Mouse (Mus musculus) megakaryocyte progenitor cell, adult 5-6 weeks (primary cell): ENCODE data around the gene Arhgap31. TPM values are rescaled to one million over a fixed set of nuclear protein-coding genes. Genes with fewer than 3 reads are reported as not detected.
"Not testable (repeated sequence)": the region's sequence is repeated elsewhere in the genome, so short reads cannot be mapped to it uniquely, and the experiment has no call there.

Experiments used
- ATAC-seq: replicated peaks from 2 replicates; pipeline ENCODE4 v1.8.0; 2016; ENCODE audit warnings: mild to moderate bottlenecking, moderate TSS enrichment, inconsistent platforms; ENCODE audit not compliant: poor library complexity
- total RNA-seq, 2 experiments: library from RNA; stranded (forward) in 1 of 2; stranded (reverse) in 1 of 2; fragments of 157-497, 149-512 nt in 1 of 2; fragments of 200-1000 nt in 1 of 2; gene quantifications; 2 replicates each; pipeline versions ENCODE4 v1.2.3 to v1.2.4; 2015 to 2017

Arhgap31 gene
- total RNA-seq, 2 experiments from 2014 or later = 7.2 to 12.8 TPM

DNA sequence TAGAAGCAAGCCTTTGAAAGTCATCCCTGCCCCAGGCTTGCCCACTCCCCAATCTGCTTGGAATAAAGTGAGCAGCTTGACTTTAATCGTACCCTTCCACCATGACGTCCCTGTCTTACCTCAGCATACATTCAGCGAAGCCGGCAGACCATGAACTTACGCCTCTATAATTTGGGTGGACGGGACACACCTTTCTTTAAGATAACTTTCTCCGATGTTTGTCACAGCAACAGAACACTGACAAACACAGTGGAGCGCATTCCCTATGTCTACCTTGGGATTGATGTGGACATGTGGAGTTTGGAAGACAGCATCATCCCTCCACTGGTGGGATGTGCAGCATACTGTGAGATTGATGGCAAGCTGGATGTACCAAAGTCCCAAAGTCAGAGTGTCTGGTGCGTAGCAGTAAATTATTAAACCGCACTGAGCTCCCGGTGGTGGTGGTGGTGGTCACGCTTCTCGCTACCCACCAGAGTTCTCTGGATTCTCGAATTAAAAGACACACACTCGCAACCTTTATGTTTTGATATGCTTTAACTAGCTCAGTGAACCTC lies 15.6 kb upstream of the Arhgap31 start:
- no peak for ATAC-seq

DNA sequence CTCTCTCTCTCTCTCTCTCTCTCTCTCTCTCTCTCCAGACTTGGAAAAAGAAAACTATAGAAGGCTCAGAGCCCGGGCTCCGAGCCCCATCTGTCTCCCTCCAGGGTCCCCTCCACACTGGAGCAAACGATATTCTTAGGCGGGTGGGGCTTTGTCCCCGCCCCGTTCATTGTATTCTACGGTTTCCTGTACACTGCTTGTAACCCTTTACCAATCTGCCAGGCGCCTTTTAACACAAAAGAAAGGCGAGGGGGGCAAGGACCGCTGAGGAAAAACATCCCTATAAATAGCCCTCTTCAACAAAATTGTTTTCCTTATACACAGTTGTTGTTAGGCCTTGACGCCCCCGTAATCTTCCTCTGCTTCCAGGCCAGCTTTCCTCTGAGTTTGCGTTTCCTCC lies 11.9 kb upstream of the Arhgap31 start:
- ATAC-seq = no peak

DNA sequence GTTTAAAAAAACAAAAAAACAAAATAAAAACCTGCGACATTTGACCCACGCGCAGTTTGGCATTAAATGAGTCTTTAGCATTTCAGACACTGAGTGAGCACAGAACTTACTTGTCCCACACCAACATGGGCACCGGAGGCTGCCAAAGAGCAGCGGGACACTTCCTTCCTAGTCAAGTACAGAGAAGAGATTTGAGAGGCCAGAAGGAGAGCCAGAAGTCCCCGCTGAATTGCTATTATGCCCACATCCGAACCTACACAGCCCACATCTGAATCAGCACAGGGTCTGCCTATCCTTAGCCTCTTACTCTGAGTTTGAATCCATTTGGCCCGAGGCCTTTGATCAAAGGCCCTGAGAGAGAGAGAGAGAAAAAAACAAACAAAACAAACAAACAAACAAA lies 11.2 kb upstream of the Arhgap31 start:
- no peak for ATAC-seq

DNA sequence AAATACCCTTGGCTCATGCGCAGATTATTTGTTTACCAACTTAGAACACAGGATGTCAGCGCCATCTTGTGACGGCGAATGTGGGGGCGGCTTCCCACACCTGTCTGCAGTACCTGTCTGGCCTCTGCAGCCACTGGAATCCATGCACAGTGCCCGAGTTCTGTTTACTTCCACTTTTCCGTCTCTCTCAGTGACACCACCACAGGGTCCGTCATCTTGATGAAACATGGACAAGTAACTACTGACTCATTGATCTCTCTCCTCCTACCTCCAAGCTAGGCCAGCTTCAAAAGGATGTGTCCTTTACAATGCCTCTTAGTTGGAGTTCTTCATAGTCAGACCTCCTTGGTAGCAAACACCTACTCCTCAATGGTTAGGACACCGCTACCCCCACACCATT lies 8.3 kb upstream of the Arhgap31 start:
- no peak for ATAC-seq

DNA sequence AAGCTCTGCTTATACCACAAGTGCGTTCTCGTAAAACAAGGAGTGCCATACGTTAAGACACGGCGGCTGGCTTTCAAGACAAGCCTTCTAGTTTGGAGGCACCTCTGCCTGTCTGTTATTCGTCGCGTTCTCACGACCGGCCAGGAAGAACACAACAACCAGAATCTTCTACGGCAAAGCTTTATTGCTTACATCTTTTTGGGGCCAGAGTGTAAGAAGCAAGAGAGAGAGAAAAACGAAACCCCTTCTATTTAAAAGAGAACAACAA lies 1.1 kb upstream of the Arhgap31 start:
- not testable (repeated sequence) for ATAC-seq

DNA sequence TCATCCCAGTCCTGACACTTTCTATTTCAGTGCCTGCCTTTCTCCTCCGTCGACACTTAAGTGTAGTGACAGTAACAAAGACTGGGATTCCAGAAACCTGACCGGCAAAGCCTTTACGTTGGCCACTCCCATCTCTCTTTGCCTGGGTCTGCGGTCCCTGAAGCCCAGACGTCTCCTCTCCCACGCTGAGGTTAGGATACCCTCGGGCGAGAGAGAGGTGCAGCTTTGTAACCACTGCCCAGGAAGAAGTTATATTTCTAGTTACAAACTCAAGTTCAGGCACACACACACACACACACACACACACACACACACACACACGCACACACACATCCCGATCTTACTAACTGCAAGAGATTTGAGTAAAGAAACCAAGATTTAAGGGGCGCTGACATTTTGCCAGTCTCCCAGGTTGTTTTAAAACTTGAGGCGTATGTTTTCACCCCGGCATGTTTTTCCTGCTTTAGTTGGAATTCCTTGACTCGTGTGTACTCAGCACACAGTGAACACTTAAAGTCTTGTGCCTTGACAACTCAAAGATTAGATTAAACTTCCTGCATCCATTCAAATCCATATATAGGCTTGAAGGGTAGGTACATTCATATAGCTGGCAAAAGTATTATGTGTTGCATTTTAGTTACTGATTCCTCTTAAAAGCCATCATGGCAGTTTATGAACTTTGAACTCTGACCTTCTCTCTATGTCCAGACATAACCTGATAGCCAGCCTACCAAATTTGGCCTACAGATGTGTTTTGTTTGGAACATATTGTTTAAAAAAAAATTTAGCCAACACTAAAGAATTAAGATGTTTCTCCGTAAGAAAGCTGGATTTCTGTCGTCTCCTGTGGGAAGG lies 557 bp upstream of the Arhgap31 start:
- peak; percentile 18 for ATAC-seq

DNA sequence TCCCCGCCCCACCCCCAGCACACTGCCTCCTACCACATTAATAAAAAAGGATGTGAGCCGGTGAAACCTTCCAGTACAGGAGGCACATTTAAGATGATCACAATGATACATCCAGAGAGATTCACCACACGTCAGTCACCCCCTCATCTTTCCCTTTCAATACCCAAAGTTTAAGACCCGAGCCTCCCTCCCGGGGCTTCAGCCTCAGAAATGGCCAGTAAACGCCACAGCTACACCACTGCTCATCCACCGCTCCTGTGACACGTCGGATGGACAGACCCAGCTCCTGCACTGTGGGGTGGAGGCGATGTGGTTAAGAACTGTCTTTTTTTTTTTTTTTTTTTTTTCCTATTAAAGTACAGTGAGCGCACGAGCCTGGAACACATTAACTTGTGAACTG lies 969 bp downstream of the Arhgap31 start:
- peak; percentile 15; the same call in 1 of the 2 replicates for ATAC-seq

DNA sequence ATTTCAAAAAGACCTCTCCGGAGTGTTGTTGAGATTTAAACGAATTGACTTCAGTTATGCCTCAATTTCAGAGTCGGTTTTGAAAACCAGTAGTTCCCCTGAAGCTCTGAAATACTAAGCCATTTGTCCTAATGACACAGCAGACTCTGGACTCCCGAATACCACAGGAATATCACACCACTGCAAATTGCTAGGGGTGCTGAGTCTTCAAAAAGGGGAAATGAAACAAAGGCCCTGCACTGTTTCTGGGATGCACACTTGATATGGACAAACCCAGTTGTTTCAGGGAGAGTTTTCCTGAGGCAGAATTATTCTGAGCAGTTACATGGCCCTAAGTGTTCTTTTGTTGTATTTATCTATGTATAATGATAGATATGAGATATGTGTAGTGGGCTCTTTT lies 1.8 kb downstream of the Arhgap31 start:
- peak; percentile 58 for ATAC-seq

DNA sequence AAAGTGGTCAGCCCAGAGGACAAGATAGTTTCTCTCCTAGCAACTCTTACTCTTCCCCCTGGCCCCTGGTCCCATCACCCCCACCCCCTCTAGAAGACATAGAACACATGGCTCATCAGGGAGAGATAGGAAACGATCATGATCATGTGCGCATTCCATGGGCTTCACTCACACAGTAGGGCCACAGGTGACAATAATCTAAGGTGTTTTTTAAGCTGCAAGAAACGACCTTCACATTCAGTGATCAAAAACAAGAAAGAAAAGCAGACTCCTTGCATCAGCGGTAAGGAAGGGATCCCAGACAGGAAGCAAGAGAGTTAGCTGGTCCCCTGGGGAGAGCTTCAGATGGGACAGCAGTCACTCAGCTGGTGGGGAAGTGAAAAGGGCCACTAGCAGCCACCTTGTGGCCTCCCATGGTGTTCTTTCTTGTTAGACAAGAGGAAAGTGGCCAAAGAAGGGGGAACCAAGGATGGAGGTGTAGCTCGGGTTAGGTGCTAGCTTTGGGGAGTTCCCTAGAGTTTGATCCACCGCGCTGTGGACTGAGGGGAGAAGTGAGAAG lies 4.0 kb downstream of the Arhgap31 start:
- ATAC-seq = peak; percentile 47

DNA sequence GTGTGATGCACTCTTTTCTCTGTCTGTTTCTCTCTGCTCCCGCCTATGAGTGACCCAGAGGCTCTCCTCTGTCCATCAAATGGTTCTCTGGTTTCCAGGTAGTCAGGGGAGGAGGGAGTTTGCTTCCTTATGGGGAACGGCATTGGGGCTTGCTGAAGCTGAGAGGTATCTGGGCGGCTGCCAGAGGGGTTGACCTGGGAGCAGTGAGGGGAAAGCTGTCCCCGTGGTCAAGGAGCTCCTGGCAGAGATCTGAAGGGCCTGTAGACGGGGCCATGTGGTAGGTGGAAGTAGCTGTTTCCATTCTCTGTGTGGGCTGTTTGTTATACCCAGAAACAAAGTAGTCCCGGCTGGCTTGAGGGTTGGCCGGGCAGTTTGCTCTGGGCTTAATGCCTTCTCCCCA lies 6.3 kb downstream of the Arhgap31 start:
- ATAC-seq = no peak

DNA sequence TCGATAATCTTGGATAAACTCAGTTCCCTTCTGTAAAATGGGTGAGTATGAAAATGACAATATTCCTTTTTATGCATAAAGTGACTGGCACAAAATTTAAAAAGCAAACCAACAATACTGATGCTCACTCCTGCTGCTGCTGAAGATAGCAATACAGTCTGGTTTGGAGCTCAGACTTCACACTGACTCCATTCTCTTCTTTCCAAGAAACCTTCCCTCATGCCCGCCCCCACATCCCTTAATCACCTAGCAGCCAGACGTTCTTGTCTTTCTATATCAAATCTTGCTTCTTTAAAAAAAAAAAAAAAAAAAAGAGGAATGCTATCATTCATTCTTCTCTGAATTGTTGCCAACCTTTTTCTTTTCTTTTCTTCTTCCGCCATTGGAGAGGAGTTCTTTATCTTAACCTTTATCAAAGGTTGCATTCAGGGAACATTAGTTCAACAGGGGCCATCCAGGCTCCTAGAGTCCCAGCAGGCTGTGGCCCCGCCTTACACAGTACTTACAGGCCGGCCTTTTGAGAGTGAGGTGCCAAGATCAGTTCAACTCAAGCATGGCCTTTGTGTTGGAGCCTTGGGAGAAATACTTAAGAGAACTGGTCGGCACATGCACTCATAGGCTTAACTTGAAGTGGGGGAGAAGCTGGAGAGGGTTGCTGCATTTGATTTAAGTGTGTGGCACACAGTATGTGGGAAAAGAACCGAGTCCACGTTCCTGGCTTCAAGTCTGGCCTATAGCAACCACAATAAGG lies 7.4 kb downstream of the Arhgap31 start:
- ATAC-seq = no peak

DNA sequence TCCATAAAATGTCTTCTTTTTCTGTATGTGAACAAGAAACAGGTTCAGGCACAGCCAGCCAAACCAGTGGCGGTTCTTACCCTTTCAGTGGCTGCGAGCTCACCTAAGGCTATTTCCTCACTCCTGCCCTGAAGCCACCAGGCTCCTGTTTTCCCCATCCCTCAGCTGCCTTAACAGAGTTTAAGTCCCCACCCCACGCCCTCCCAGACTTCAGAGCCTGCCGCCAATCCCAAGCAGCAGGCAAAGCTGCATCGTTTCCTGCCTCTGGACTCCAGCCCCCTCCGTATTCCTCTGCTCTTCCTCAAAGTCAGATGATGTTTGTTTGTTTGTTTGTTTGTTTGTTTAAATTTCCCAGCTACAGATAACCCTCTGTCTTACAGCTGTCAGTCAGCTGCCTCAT lies 9.6 kb downstream of the Arhgap31 start:
- no peak for ATAC-seq

DNA sequence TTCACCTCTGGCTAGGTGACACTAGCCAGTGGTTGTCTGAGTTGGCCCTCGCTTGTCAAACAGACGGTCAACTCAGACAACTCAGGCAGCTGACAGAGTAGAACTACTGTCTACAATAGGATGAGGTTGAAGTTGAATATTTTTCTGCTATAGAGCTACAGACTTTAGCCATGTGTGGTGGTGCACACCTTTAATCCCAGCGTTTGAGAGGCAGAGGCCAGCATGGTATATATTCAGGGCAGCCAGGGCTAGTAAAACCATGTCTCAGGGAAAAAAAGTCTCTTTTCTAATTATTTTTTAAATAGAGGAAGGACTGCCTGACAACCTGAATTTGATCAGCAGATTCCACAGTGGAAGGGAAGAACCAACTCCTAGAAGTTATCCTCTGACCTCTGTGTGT lies 10.8 kb downstream of the Arhgap31 start:
- ATAC-seq = no peak

DNA sequence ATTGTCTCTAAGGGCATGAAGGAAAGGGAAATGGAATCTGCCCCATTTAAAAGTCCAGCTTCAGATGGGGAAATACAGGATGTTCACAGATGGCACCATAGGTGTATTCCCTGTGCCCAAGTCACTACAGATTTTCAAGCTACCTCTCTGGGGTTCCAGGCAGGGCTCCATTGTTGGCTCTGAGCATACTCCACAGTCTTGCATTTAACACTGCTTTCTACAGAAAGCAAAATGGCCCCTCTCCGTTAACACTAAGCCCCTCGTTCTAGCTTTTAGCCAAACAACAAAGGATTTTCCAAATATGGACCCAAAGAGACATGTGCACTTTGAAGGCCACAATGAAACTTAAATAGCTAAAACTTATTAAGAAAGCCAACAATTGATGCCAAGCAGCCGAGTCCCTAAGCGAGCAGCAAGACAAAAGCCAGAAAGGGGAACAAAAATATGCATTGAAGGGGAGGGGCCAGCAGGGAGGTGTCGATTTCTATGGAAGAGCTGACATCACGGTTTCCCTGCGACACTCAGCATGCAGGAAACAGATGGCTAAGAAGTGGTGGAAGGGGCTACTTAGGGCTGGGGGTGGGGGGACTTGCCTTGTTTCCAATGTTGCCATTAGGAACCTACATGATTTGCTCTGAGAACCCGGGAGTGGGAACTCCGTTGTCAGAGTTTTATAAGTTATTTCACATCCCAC lies 11.4 kb downstream of the Arhgap31 start:
- peak; percentile 96 for ATAC-seq

DNA sequence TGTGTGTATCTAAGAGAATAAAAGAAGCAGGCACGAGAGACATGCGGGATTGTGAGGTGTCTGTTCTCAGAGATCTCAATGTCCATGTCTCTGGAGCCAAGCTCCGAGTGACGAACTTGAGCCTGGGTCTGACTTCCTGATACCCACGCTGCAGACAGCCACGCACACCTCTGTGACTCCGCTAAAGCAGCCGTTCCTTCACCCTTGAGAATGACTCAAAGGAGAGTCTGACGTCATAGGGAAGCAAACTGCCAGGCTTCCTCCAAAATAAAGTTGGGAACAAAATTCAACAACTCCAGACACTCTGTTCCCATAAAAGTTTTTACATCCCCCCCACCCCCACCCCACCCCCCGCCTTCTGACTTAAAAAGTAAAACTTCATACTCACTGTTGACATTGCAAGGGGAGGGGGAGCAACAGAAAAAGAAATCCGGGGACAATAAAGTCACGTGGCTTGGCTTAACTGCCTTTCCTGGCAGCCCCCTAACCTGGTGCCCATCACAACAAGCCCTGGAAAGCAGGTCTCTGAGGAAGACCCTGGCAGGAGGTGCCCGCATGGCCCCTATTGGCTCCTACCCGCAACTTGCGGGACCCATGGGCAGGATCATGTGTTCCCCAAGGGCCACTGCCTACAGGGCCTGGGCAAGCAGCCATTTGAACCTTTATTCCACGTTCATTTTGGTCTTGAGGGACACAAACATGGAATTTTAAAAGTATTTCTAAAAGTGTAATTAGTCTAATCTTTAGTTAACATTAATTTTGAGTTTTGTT lies 12.5 kb downstream of the Arhgap31 start:
- no peak for ATAC-seq

DNA sequence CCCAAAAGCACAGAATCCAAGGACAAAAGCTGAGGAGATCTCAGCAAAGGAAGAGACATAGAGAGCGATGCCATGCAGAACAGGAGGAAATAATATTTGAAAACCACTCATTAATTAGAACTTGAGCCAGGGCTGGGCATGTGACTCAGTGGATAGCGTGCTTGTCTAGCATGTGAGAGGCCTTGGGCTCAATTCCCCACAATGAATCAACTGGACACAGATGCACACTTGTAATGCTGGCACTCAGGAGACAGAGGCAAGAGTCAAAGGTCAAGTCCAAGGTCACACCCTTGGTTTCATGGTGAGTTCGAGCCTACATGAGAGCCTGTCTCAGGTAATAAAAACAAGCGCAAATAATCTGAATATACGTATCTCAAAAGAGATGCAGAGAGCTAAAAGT lies 15.5 kb downstream of the Arhgap31 start:
- ATAC-seq = no peak

DNA sequence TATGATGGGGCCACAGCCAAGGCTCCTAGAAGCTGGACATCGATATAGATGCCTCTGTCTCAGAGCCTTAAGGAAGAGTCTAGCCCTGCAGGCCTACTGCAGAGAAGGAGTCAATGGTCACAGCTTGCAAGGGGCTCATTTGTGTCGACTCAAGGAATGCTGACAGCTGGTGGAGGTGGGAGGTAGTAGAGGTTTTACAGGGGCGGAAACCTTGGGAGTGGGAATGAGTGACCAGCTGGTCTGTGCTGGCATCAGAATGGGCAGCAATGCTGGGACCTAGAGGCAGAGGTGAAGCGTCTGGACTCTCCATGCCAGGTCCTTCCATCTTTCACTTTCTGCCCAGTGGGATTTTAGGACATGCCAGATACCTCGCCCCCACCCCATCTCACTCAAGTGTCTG lies 17.5 kb downstream of the Arhgap31 start:
- ATAC-seq = no peak

DNA sequence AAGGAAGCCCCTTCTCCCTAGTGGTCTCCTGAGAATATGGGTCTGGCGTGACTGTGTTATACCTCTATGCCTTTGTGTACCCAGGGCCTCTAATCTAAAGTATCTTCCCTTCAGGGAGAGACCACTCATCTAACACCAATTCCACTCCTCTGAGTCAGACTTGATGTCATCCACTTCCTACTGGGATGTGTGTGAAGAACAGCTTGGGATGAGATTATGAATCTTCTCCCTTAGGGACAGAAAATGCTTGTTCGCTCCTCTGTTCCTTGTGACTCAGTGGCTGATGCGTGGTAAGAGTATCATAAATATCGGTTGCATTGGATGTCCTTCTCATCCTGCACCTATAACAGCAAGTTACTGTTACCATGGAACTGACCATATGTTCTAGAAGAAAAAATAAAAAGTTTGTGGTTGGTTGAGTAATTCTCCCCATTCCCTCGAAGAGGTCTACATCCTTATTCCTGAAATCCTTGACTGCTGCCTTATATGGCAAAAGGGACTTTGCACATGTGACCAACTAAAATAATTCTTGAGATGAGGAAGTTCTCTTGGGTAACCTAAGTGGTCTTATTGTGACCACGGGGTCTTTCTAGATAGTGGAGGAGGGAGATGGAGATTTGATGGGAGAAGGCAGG lies 18.1 kb downstream of the Arhgap31 start:
- ATAC-seq = peak; percentile 79

DNA sequence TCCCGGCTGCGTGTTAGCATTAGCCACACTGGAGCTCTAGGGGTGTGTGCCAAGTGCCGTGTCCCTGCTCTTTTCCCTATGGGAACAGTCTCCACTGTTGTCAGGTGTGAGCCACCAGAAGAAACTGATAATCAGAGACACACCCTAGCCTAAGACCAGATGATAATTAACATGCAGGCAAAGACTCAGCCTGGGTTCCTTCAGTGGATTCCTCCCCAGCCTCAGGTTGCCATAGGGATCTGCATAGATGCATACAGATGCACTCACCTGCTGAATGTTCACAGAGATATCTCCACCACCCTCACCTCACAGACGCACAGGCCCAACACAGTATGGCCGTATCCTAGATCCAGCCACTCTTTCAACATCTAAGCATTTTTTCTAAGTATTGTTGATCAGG lies 22.6 kb downstream of the Arhgap31 start:
- no peak for ATAC-seq

DNA sequence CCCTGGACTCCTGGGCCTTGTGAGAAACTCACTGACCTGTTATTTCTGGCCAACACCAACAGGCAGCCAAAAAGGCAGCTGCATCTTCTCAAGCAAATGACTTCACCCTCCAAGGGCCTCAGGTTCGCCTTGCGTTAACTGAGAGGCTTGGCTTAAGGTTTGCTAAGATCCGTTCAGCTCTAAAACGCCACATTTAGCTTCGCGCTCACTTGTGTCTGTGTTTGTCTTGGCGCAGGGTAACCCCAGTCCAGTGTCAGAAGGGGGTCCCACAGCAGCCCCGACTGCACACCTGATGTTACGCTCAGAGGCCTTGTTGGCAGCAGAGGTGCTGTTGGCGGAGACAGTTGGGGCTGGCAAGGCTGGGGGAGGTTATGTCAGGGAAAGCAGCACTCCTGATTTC lies 23.3 kb downstream of the Arhgap31 start:
- no peak for ATAC-seq
